Mouse (Mus musculus): ENCODE measurements around the gene Pck2. TPM values are rescaled to one million over a fixed set of nuclear protein-coding genes. Genes with fewer than 3 reads are reported as not detected.

The Pck2 gene
- polyA plus RNA-seq, 1 experiment from 2014 or later = 109 TPM

DNA sequence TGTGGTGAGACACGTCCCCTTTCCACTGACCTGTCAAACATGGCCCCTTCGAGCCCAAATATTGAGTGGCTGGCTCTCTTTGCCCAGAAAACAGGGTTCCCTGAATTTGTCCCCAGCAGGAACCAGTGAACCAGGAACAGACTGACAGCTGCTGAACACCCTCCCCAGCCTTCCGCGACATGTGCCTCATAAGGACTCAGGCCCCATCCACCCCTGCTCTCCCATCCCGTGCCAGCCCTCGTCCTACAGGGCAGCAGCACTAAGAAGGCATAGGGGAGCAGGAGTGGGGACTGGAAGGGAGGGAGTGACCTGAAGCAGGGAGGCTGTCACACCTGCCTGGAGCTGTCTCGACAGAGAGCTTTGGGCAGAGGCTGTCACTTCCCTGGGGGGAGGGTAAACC is 32.3 kb upstream of the Pck2 start:
- ChIA-PET CTCF (interaction anchor here (1.4 to 1.7 kb wide), 2 partner anchors 17 to 28 kb away, joined by 3 to 4 read pairs; partner anchors contain the start of gene Carmil3), POLR2A (no interaction called here)
- ATAC-seq (no peak), DNase-seq (ENCODE audit: low read depth, low spot score) (no peak)
- in situ Hi-C loops (cut with MboI; ENCODE audit: low pct_unique_long_range_greater_than_20kb) = no loop called here
- TF ChIP-seq CTCF (IDR thresholded peaks at IDR 0.05) = no peak
- peaks cover 68% of the 10 kb centered on the region for H3K27me3 ChIP-seq

DNA sequence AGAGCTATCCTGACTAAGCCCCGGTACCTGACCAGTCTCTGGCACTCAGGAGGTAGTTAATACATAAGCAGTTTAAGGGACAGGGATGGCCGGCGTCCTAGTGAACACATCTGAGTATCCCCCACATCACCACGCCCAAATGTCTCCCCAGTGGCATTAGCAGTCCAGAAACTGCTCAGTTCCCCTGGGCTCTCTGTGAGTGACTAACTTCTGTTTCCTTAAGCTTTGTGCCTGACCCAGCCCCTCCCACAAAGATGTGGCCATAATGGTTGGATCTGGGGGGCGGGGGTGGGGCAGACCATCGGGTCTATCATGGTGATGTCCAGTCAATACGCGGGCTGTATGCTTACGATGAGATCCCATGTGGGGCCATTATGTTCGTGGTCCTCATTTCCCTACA is 30.5 kb upstream of the Pck2 start:
- POLR2A ChIA-PET = no interaction called here
- H3K27me3 ChIP-seq = peaks cover 74% of the 10 kb centered on the region
- CTCF ChIA-PET = no interaction called here
- ATAC-seq = no peak
- DNase-seq (ENCODE audit: low read depth, low spot score) = no peak
- no peak for TF ChIP-seq CTCF (IDR thresholded peaks at IDR 0.05)
- in situ Hi-C loops (cut with MboI; ENCODE audit: low pct_unique_long_range_greater_than_20kb) = no loop called here

DNA sequence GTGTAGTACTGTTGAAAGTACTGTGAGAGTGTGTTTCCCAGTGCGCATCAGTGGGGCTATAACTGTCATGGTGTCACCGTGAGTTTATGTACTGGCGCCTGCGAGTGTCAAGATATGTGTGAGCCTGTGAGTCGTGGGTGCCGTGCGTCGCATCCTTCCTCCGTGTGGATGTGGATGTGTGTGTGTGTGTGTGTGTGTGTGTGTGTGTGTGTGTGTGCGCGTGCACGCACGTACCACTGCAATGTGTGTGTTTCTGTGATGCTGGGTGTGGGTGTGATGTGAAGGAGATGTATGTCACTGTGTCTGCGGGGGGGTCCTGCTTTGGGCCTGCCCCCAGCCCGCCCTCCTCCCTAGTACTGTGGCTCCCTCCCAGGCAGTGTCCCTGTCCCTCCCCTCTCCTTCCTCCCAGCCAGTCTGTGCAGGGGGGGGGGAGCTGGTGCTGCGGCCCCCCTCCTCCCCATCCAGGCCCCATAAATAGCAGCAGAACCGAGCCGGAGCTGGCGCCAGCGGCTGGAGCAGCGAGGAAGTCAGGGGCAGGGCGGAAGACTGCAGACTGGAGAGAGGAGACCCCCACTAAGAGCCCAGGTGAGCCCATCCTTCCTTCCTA is 29.8 kb upstream of the Pck2 start, which contains the start of gene Cpne6:
TSS of gene Cpne6 (plus strand) at position 321 of the 607 bp plus-strand sequence.
- ATAC-seq (no peak), DNase-seq (ENCODE audit: low read depth, low spot score) (no peak)
- ChIA-PET CTCF (no interaction called here), POLR2A (no interaction called here)
- H3K27me3 ChIP-seq = peaks cover 72% of the 10 kb centered on the region
- in situ Hi-C loops (cut with MboI; ENCODE audit: low pct_unique_long_range_greater_than_20kb) = no loop called here
- no peak for TF ChIP-seq CTCF (IDR thresholded peaks at IDR 0.05)

DNA sequence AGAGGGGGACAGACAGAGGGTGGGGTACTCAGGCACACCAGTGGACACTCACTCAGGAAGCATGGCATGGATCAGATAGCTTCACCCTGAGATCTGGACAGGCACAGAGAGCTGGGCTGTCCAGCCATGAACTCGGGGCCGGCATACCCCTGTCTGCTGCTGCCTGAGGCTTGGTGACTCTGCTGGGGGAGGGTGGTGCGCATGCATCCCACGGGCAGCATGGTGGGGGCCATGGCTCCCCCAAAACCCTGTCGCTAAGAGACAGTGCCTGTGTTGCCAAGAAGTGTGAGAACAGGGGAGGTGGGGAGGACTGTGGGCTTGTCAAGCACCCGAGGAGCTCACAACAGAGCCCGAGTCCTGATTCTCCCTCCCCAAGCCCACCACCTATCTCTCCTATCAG is 29.0 kb upstream of the Pck2 start:
- in situ Hi-C loops (cut with MboI; ENCODE audit: low pct_unique_long_range_greater_than_20kb) = no loop called here
- no peak for TF ChIP-seq CTCF (IDR thresholded peaks at IDR 0.05)

DNA sequence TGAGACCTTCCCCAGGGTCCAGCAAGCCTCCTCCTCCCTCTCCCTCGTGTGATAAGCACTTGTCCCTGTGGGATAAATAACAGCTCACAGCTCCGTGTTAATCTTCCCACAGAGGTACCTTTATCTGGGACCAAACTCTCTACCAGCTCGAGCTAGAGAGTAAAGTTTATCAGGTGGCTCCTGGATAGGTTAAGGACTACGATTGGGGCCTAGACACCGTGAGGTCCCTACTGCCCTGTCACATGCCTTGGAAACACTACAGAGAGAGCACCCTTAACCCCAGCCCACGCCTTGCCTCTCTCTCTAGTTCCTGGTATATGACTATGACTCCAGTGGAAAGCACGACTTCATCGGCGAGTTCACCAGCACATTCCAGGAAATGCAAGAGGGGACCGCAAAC is 26.1 kb upstream of the Pck2 start:
- ATAC-seq (no peak), DNase-seq (ENCODE audit: low read depth, low spot score) (no peak)
- no peak for TF ChIP-seq CTCF (IDR thresholded peaks at IDR 0.05)
- in situ Hi-C loops (cut with MboI; ENCODE audit: low pct_unique_long_range_greater_than_20kb) = no loop called here
- peaks cover 82% of the 10 kb centered on the region for H3K27me3 ChIP-seq
- ChIA-PET POLR2A (no interaction called here), CTCF (no interaction called here)

More for the DNA sequence above, 29.0 kb upstream of the Pck2 start:
- no peak for DNase-seq (ENCODE audit: low read depth, low spot score)
- POLR2A ChIA-PET = no interaction called here
- peak; percentile 12 for ATAC-seq
- H3K27me3 ChIP-seq = peaks cover 81% of the 10 kb centered on the region
- CTCF ChIA-PET = no interaction called here

DNA sequence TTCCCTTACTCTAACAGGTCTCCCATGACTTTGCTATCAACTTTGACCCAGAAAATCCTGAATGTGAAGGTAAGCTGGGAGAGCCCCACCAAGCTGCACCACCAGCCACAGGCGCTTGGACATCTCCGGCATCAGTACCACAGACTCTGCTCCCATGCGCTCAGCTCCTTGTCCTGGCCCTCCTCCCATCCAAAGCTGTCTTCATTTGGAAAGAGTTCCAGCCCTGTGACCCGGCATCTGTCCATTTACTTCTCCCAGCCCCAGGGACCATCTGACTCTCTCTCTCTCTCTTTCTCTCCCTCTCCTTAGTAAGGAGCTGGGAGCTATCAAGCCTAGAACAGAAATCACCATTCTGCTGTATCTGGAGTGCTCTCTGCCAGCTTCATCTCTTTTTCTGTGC is 24.2 kb upstream of the Pck2 start:
- H3K27me3 ChIP-seq = peaks cover 80% of the 10 kb centered on the region
- TF ChIP-seq CTCF (IDR thresholded peaks at IDR 0.05) = no peak
- POLR2A ChIA-PET = interaction anchor here (0.7 kb wide), 1 partner anchor 12 kb away, joined by 3 read pairs; no protein-coding TSS in a partner anchor
- CTCF ChIA-PET = interaction anchor here (1.2 kb wide), 1 partner anchor 12 kb away, joined by 3 read pairs; no protein-coding TSS in a partner anchor
- DNase-seq (ENCODE audit: low read depth, low spot score) = no peak
- in situ Hi-C loops (cut with MboI; ENCODE audit: low pct_unique_long_range_greater_than_20kb) = no loop called here
- no peak for ATAC-seq

DNA sequence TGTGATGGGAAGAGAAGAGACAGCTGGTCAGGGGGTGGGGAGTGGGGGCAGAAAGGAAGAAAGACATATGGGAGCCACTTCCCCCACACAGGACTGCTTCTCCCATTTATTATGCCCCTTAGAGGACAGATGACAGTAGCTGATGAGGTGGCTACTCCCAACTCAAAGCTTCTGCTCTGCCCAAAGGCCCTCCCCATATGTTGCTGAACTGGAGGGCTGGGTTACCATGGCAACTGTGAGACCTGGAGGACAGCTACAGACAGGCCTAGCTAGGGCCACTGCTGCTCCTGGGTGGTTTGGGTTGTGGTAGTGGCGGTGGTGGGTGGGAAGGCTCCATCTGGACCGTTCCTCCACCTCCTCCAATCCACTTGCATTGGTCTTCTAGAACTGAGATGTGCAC is 21.2 kb upstream of the Pck2 start:
- no peak for ATAC-seq
- CTCF ChIA-PET = interaction anchor here (1.2 to 1.5 kb wide), 3 partner anchors 9 to 25 kb away, joined by 3 to 4 read pairs (median 4); no protein-coding TSS in a partner anchor
- POLR2A ChIA-PET = no interaction called here
- no peak for DNase-seq (ENCODE audit: low read depth, low spot score)
- in situ Hi-C loops (cut with MboI; ENCODE audit: low pct_unique_long_range_greater_than_20kb) = no loop called here
- peaks cover 74% of the 10 kb centered on the region for H3K27me3 ChIP-seq
- TF ChIP-seq CTCF (IDR thresholded peaks at IDR 0.05) = no peak

DNA sequence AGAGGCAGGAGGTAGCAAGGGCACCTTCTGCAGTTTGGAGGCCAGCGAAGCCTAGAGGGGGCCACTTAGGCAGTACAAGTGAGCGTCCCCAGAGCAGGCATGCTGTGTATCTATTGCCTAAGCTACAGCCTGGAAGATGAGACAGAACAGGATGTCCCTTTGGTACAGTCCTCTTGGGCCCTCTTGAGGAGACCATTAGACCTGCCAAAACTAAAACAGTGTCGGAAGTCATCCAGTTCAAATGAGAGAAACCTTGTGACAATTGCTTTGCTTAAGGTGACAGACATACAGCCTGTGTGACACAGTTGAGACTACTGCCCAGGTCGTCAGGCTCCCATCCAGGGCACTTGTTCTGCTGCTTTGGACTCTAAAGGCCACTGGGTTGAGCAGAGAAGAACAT is 20.5 kb upstream of the Pck2 start:
- ChIA-PET POLR2A (no interaction called here), CTCF (interaction anchor here (0.8 to 1.5 kb wide), 3 partner anchors 8 to 26 kb away, joined by 3 to 4 read pairs (median 4); no protein-coding TSS in a partner anchor)
- no peak for DNase-seq (ENCODE audit: low read depth, low spot score)
- ATAC-seq = no peak
- in situ Hi-C loops (cut with MboI; ENCODE audit: low pct_unique_long_range_greater_than_20kb) = no loop called here
- peaks cover 68% of the 10 kb centered on the region for H3K27me3 ChIP-seq
- TF ChIP-seq CTCF (IDR thresholded peaks at IDR 0.05) = no peak

DNA sequence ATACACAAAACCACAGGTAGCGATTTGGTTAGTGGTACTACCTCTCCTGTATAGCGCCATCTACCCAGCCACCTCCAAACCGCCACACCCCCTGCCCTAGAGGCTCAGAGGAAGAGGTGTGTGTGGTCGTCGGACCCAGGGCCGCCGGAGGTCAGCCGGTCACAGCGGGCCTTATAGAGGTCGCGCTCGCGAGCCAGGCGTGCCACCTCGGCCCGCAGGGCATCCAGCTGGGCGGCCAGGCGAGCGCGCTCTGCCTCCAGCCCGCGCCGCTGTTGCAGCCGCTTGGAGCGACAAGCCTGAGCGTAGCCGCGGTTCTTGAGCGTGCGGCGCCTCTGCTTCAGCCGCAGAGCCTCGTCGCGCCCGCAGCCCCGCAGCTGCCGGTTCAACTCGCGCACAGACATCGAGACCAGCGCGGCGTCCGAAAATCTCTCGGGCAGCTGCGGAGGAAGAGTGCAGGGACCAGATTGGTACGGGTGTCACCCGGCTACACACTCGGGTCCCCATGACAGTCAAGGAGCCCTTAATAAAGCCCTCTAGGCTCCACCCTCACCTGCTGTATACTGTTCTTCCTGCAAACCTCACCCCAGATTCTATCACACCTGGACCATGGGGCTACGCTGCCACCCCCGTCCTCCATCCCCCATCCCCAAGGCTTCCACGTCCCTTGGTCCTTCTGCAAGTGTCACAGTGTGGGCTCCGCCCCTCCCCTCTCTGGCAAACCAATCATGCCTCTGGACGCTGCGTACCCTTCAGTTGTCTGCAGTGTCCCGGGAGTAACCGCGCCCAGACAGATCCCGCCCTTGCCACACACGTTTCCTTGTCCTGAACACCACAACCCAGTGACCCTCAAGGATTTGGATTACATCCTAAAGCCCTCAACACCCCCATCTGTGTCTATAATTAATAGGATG is 19.4 kb upstream of the Pck2 start:
- DNase-seq (ENCODE audit: low read depth, low spot score) (no peak), ATAC-seq (no peak)
- peaks cover 66% of the 10 kb centered on the region for H3K27me3 ChIP-seq
- ChIA-PET CTCF (interaction anchor here (0.8 kb wide), 1 partner anchor 25 kb away, joined by 3 read pairs; no protein-coding TSS in a partner anchor), POLR2A (no interaction called here)
- no peak for TF ChIP-seq CTCF (IDR thresholded peaks at IDR 0.05)
- in situ Hi-C loops (cut with MboI; ENCODE audit: low pct_unique_long_range_greater_than_20kb) = no loop called here

DNA sequence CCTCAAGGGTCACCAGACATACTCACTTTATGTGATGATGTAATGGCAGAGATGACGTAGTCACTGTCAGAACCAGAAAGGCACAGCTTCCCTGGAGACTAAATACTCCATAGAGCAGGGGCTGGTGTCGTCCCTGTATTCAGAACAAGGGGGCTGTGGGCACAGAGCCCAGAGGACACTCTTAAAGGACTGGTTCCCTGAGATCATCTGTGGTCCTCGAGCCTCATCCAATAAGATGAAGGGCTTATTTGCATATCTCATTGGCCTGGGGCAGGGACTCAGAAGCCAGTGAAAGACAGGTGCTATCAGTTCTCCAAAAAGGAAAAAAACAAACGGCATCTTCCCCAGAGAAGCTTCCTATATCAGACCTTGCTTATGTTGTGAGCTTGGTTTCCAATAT is 16.0 kb upstream of the Pck2 start:
- ATAC-seq (no peak), DNase-seq (ENCODE audit: low read depth, low spot score) (no peak)
- in situ Hi-C loops (cut with MboI; ENCODE audit: low pct_unique_long_range_greater_than_20kb) = no loop called here
- TF ChIP-seq CTCF (IDR thresholded peaks at IDR 0.05) = no peak
- CTCF ChIA-PET = interaction anchor here (1.1 to 1.8 kb wide), 2 partner anchors 10 to 27 kb away, joined by 4 read pairs; no protein-coding TSS in a partner anchor
- H3K27me3 ChIP-seq = peaks cover 47% of the 10 kb centered on the region
- POLR2A ChIA-PET = interaction anchor here (0.5 to 0.7 kb wide), 2 partner anchors 18 to 49 kb away, joined by 3 read pairs; no protein-coding TSS in a partner anchor

DNA sequence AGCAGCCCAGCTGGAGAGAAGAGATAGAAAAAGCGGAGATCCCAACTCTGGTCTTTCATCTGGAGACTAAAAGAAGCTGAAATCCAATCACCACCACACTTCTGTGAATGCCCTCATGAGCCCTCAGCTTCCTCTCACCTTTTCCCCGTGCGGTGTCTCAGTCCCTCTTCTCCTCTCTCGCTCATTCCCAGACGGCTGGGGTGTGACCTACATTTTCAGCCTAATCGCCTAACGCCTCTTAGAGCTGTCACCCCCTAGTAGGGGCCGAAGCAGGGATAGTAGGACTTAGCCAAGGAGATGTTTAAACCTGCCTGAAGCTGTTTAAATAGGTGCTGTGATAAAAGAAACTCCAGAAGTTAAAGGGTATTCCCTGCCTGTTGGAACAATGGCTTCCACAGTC is 15.3 kb upstream of the Pck2 start, which contains the start of gene Nrl:
TSS of gene Nrl (minus strand) at position 197 of the 400 bp plus-strand sequence.
- TF ChIP-seq CTCF (IDR thresholded peaks at IDR 0.05) = no peak
- in situ Hi-C loops (cut with MboI; ENCODE audit: low pct_unique_long_range_greater_than_20kb) = no loop called here
- H3K27me3 ChIP-seq = peaks cover 48% of the 10 kb centered on the region
- CTCF ChIA-PET = interaction anchor here (1.1 to 1.8 kb wide), 2 partner anchors 9 to 28 kb away, joined by 4 read pairs; no protein-coding TSS in a partner anchor
- ATAC-seq (no peak), DNase-seq (ENCODE audit: low read depth, low spot score) (no peak)
- POLR2A ChIA-PET = no interaction called here
